Mouse (Mus musculus) T-helper 17 cell (primary cell): ENCODE measurements at regions not wholly inside any gene's neighbourhood (a gene's known extent, or its start where the extent isn't known, plus 50 kb on each side); places are given as distances from the start of the nearest gene placed in this dataset.

Experiments
- in situ Hi-C, 2 experiments: fragments of 300-600 bp; cut with MboI, MseI; formaldehyde crosslinking; loops; 1 replicate in 1 of 2; 2 replicates in 1 of 2; pipeline ENCODE4 v1.15.1; 2025; ENCODE audit warnings: high pct_unique_total_duplicates in 2 of 2

- in situ Hi-C loops: loop anchor here in 1 of 2 experiments (10.0 kb wide), 1 partner anchor 605 kb away; no protein-coding TSS in a partner anchor
These were observed 644.1 kb upstream of the Fam19a5 start for GRCm38 (mm10) chr15:86899961-86900360.

GRCm38 (mm10) chr15:86903006-86903405 is 641.1 kb upstream of the Fam19a5 start:
- in situ Hi-C loops: no loop called here

- in situ Hi-C loops: no loop called here
These were observed 630.8 kb upstream of the Fam19a5 start for GRCm38 (mm10) chr15:86913276-86913675.

- in situ Hi-C loops: no loop called here
These were observed 626.2 kb upstream of the Fam19a5 start for GRCm38 (mm10) chr15:86917891-86918290.

- in situ Hi-C loops: no loop called here
These were observed 624.4 kb upstream of the Fam19a5 start for GRCm38 (mm10) chr15:86919704-86920103.

- in situ Hi-C loops: no loop called here
These were observed 623.9 kb upstream of the Fam19a5 start for GRCm38 (mm10) chr15:86920185-86920584.

GRCm38 (mm10) chr15:86921401-86921800 is 622.7 kb upstream of the Fam19a5 start:
- in situ Hi-C loops: no loop called here

GRCm38 (mm10) chr15:86925081-86925749 is 618.9 kb upstream of the Fam19a5 start:
- in situ Hi-C loops: no loop called here

- in situ Hi-C loops: no loop called here
These were observed 611.6 kb upstream of the Fam19a5 start for GRCm38 (mm10) chr15:86932345-86933075.

- in situ Hi-C loops: no loop called here
These were observed 606.7 kb upstream of the Fam19a5 start for GRCm38 (mm10) chr15:86937364-86937763.

- in situ Hi-C loops: no loop called here
These were observed 599.6 kb upstream of the Fam19a5 start for GRCm38 (mm10) chr15:86944529-86944928.

- in situ Hi-C loops: no loop called here
These were observed 591.5 kb upstream of the Fam19a5 start for GRCm38 (mm10) chr15:86952593-86952992.

- in situ Hi-C loops: no loop called here
These were observed 586.2 kb upstream of the Fam19a5 start for GRCm38 (mm10) chr15:86957872-86958271.

- in situ Hi-C loops: no loop called here
These were observed 581.2 kb upstream of the Fam19a5 start for GRCm38 (mm10) chr15:86962921-86963320.

GRCm38 (mm10) chr15:86963486-86963885 is 580.6 kb upstream of the Fam19a5 start:
- in situ Hi-C loops: no loop called here

- in situ Hi-C loops: no loop called here
These were observed 572.7 kb upstream of the Fam19a5 start for GRCm38 (mm10) chr15:86971436-86971835.

- in situ Hi-C loops: loop anchor here in 1 of 2 experiments (10.0 kb wide), 1 partner anchor 1251 kb away; no protein-coding TSS in a partner anchor
These were observed 547.9 kb upstream of the Fam19a5 start for GRCm38 (mm10) chr15:86996196-86996595.

GRCm38 (mm10) chr15:87018978-87019377 is 525.1 kb upstream of the Fam19a5 start:
- in situ Hi-C loops: no loop called here

GRCm38 (mm10) chr15:87045971-87046370 is 498.1 kb upstream of the Fam19a5 start:
- in situ Hi-C loops: no loop called here

- in situ Hi-C loops: no loop called here
These were observed 489.9 kb upstream of the Fam19a5 start for GRCm38 (mm10) chr15:87054186-87054585.

- in situ Hi-C loops: no loop called here
These were observed 479.2 kb upstream of the Fam19a5 start for GRCm38 (mm10) chr15:87064890-87065289.

- in situ Hi-C loops: no loop called here
These were observed 475.8 kb upstream of the Fam19a5 start for GRCm38 (mm10) chr15:87068261-87068660.

GRCm38 (mm10) chr15:87074559-87074958 is 469.5 kb upstream of the Fam19a5 start:
- in situ Hi-C loops: no loop called here
